Mouse (Mus musculus): ENCODE measurements around the gene Lypd3. TPM values are rescaled to one million over a fixed set of nuclear protein-coding genes. Genes with fewer than 3 reads are reported as not detected.
A peak's percentile ranks its signal among the peaks of the same experiment; 100 is the strongest.

Lypd3 gene
- 0.27 and 0.29 TPM in 2 replicates for polyA plus RNA-seq (2014; fragmentation: Nextera tagmentation; extraction: Ambion mirVana)

GRCm38 (mm10) chr7:24636264-24636663, at the start of gene Lypd3:
Lypd3 (plus strand) TSS chr7:24636550.
- H3K4me2 ChIP-seq (replicated peaks), result peak within 1 kb of the TSS; percentile 34
- H3K27ac ChIP-seq, result no peak within 1 kb of the TSS
- H3K4me3 ChIP-seq (replicated peaks; ENCODE audit: low read length), result 0 out of 2 replicates have a peak within 1 kb of the TSS, but pooled peaks have one; percentile 12
- H3K9me3 ChIP-seq (ENCODE audit: control insufficient read depth, low read length), result no peaks in the 10 kb centered on the region
- H3K9ac ChIP-seq, result no peak within 1 kb of the TSS
- DNase-seq (ENCODE audit: low spot score), result no peak
- H3K4me1 ChIP-seq (replicated peaks; ENCODE audit: control insufficient read depth, insufficient read depth, low read length), result peaks cover 9% of the 10 kb centered on the region; the same call in 1 of the 2 replicates
- H3K27me3 ChIP-seq (ENCODE audit: control insufficient read depth, insufficient read depth, low read length), result peaks cover 58% of the 10 kb centered on the region
- H3K36me3 ChIP-seq (replicated peaks; ENCODE audit: control insufficient read depth, insufficient read depth), result no peaks in the 10 kb centered on the region
- no peak for ATAC-seq (ENCODE audit: low FRiP score)
- WGBS, result 15% methylated on average over 15 of the region's 15 CpGs

DNA sequence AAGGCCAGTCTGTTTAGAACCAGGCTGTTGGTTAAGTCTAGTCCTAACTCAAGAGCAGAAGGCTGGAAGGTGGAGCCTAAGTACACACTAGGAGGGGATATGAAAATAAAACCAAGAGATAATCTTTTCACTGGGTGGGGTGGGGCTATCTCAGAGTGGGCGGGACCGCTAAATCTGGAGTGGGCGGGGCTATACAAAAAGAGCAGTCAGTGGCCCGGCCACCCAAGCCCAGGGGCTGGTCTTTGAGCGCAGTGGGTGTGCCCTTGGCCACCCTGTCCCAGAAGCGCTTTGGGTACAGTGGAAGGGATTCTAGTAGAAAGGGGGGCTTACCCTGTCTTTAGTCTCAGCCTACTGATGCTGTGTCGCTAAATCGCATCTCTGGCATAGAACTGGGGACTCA, 49.5 kb upstream of the Lypd3 start:
- Histone ChIP-seq H3K27ac (peak overlapping the region; percentile 60; the same call in 1 of the 2 replicates), H3K4me2 (replicated peaks) (peak overlapping the region; percentile 67), H3K27me3 (ENCODE audit: control insufficient read depth, insufficient read depth, low read length) (peaks cover 15% of the 10 kb centered on the region), H3K9ac (peak overlapping the region; percentile 83), H3K9me3 (ENCODE audit: control insufficient read depth, low read length) (no peaks in the 10 kb centered on the region), H3K36me3 (replicated peaks; ENCODE audit: control insufficient read depth, insufficient read depth) (no peaks in the 10 kb centered on the region), H3K4me3 (replicated peaks; ENCODE audit: low read length) (peak overlapping the region; percentile 58), H3K4me1 (replicated peaks; ENCODE audit: control insufficient read depth, insufficient read depth, low read length) (0 out of 2 replicates have a peak, but pooled peaks cover 2% of the 10 kb centered on the region)
- no peak for DNase-seq (ENCODE audit: low spot score)
- WGBS, result 11% methylated on average over 8 of the region's 8 CpGs
- ATAC-seq (ENCODE audit: low FRiP score), result peak; percentile 56

DNA sequence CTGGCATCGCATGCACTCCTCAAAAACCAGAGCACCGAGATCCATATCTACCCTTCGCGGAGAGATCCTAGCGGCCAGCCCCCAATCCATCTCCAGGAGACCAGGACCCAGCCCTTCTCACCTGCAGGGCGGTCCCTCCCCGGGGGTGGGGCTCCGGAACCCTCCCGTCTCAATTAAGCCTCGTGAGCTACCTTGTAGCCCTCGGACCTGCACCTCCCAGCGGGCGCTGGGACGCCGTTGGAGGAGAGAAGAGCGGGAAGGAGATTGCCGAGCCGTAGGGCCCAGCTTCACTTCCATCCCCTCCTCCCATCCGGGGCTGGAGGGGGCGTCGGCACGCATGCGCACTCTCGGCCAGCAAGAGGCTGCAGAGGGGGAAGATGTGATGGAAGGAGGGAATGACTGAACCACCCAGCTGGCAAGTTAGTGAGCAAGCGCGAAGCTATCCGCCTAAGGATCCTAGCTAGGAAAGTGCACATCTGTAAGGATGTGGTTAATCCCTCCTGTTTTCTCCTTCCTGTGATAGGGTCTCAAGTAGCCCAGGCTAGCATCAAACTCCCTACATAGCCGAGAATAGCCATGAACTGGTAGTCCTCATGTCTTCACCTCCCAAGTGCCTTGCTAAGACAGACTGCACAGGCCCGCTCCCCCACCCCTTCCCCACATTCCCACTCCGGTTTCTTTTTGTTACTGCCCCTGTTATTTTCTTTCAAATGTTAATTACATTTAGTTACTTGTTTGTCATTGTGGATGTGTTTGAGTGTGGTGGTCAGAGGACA, 48.8 kb upstream of the Lypd3 start, which contains the start of the genes Ethe1 and Zfp575:
TSS of gene Ethe1 (plus strand) at position 214 of the 776 bp plus-strand sequence.
TSS of gene Zfp575 (minus strand) at position 312 of the 776 bp plus-strand sequence.
- no peaks in the 10 kb centered on the region for H3K9me3 ChIP-seq (ENCODE audit: control insufficient read depth, low read length)
- H3K36me3 ChIP-seq (replicated peaks; ENCODE audit: control insufficient read depth, insufficient read depth), result no peaks in the 10 kb centered on the region
- H3K9ac ChIP-seq, result peak within 1 kb of the TSS; percentile 83
- peak within 1 kb of the TSS; percentile 58 for H3K4me3 ChIP-seq (replicated peaks; ENCODE audit: low read length)
- 5% methylated on average over 30 of the region's 30 CpGs for WGBS
- peak within 1 kb of the TSS; percentile 60 for H3K27ac ChIP-seq
- ATAC-seq (ENCODE audit: low FRiP score) (peak; percentile 83), DNase-seq (ENCODE audit: low spot score) (peak; percentile 87)
- H3K4me2 ChIP-seq (replicated peaks), result peak within 1 kb of the TSS; percentile 67
- 0 out of 2 replicates have a peak, but pooled peaks cover 2% of the 10 kb centered on the region for H3K4me1 ChIP-seq (replicated peaks; ENCODE audit: control insufficient read depth, insufficient read depth, low read length)
- H3K27me3 ChIP-seq (ENCODE audit: control insufficient read depth, insufficient read depth, low read length), result peaks cover 15% of the 10 kb centered on the region

DNA sequence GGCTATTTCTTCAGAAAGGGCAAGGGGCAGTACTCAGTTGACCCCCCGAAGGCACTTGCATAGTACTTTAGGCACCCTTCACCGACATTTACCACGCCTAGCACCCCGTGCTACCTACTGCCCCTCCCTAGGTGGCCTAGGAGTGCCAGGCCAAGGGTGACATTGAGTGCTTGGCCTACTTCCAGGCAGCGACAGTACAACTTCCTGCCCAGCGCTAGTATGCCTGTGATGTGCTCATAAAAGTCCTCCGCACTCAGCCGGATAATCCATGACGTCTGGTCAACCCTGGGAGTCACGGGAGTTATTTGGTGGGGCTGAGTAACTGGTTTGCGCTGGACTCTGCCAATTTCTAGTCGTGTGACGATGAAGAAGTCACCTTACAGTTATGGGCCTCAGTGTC, 48.0 kb upstream of the Lypd3 start:
- Histone ChIP-seq H3K4me1 (replicated peaks; ENCODE audit: control insufficient read depth, insufficient read depth, low read length) (peaks cover 7% of the 10 kb centered on the region), H3K4me2 (replicated peaks) (no peak overlapping the region), H3K4me3 (replicated peaks; ENCODE audit: low read length) (no peak overlapping the region), H3K9me3 (ENCODE audit: control insufficient read depth, low read length) (no peaks in the 10 kb centered on the region), H3K27me3 (ENCODE audit: control insufficient read depth, insufficient read depth, low read length) (peaks cover 15% of the 10 kb centered on the region), H3K36me3 (replicated peaks; ENCODE audit: control insufficient read depth, insufficient read depth) (no peaks in the 10 kb centered on the region), H3K9ac (no peak overlapping the region), H3K27ac (no peak overlapping the region)
- DNase-seq (ENCODE audit: low spot score) (no peak), ATAC-seq (ENCODE audit: low FRiP score) (no peak)
- 86% methylated on average over 13 of the region's 13 CpGs for WGBS

DNA sequence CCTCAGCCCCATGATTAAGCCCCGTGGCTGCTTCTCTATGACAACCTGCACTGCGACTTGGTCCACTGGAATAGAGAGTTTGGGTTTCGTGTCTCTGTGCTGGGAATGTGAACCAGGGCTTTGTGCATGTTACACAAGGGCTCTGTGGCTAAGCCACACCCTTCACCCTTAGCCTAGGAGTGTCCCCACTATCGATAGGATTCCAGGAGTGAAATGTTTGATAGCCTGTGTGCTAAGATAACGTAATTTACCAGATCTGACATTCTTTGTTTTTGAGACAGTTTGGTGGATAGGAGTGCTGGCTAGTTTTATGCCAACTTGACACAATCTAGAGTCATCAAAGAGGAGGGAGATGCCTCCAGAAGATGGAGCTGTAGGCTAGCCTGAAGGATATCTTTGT, 44.6 kb upstream of the Lypd3 start:
- Histone ChIP-seq H3K4me1 (replicated peaks; ENCODE audit: control insufficient read depth, insufficient read depth, low read length) (peaks cover 17% of the 10 kb centered on the region), H3K4me2 (replicated peaks) (no peak overlapping the region), H3K9ac (no peak overlapping the region), H3K36me3 (replicated peaks; ENCODE audit: control insufficient read depth, insufficient read depth) (no peaks in the 10 kb centered on the region), H3K9me3 (ENCODE audit: control insufficient read depth, low read length) (no peaks in the 10 kb centered on the region), H3K4me3 (replicated peaks; ENCODE audit: low read length) (no peak overlapping the region), H3K27me3 (ENCODE audit: control insufficient read depth, insufficient read depth, low read length) (peaks cover 3% of the 10 kb centered on the region; the same call in 1 of the 2 replicates), H3K27ac (no peak overlapping the region)
- DNase-seq (ENCODE audit: low spot score) (no peak), ATAC-seq (ENCODE audit: low FRiP score) (no peak)
- 78% methylated on average over 5 of the region's 5 CpGs for WGBS

DNA sequence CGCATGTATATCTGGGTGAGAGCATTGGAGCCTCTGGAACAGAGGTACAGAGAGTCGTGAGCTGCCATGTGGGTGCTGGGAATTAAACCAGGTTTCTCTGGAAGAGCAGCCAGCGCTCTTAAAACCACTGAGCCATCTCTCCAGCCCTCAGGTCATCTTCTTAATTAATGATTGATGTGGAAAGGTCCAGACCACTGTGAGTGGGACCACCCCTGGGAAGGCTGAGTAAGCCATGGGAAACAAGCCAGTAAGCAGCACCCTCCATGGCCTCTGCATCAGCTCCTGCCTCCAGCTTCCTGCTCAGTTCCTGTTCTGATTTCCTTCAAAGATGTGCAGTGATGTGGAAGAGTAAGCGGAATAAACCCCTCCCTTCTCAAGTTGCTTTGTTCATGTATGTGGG, 44.2 kb upstream of the Lypd3 start:
- ATAC-seq (ENCODE audit: low FRiP score) (no peak), DNase-seq (ENCODE audit: low spot score) (no peak)
- Histone ChIP-seq H3K4me3 (replicated peaks; ENCODE audit: low read length) (no peak overlapping the region), H3K27ac (no peak overlapping the region), H3K36me3 (replicated peaks; ENCODE audit: control insufficient read depth, insufficient read depth) (no peaks in the 10 kb centered on the region), H3K4me1 (replicated peaks; ENCODE audit: control insufficient read depth, insufficient read depth, low read length) (peaks cover 17% of the 10 kb centered on the region), H3K9me3 (ENCODE audit: control insufficient read depth, low read length) (no peaks in the 10 kb centered on the region), H3K4me2 (replicated peaks) (no peak overlapping the region), H3K9ac (no peak overlapping the region), H3K27me3 (ENCODE audit: control insufficient read depth, insufficient read depth, low read length) (0 out of 2 replicates have a peak, but pooled peaks cover 3% of the 10 kb centered on the region)
- 55% methylated on average over 4 of the region's 4 CpGs for WGBS

DNA sequence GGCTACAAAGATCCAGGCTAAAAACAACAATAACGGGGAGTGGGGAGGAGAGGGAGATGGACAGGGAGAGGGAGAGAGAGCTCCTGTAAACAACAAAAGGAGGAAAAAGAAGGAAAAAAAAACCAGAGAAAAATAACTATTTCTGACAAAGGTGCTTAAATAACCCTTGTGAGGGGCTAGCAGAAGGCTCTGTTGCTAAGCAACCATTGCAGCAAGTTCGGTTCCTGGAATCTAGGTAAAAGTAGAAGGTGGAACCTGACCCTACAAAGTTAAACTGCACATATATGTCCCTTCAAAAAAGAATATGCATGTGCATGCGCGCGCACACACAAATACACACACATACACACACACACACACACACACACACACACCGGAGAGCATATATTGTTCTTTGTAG, 43.6 kb upstream of the Lypd3 start:
- DNase-seq (ENCODE audit: low spot score) (no peak), ATAC-seq (ENCODE audit: low FRiP score) (no peak)
- WGBS, result 77% methylated on average over 6 of the region's 6 CpGs
- Histone ChIP-seq H3K9me3 (ENCODE audit: control insufficient read depth, low read length) (no peaks in the 10 kb centered on the region), H3K4me1 (replicated peaks; ENCODE audit: control insufficient read depth, insufficient read depth, low read length) (peaks cover 15% of the 10 kb centered on the region), H3K4me3 (replicated peaks; ENCODE audit: low read length) (no peak overlapping the region), H3K4me2 (replicated peaks) (no peak overlapping the region), H3K27me3 (ENCODE audit: control insufficient read depth, insufficient read depth, low read length) (0 out of 2 replicates have a peak, but pooled peaks cover 3% of the 10 kb centered on the region), H3K27ac (no peak overlapping the region), H3K36me3 (replicated peaks; ENCODE audit: control insufficient read depth, insufficient read depth) (no peaks in the 10 kb centered on the region), H3K9ac (no peak overlapping the region)

DNA sequence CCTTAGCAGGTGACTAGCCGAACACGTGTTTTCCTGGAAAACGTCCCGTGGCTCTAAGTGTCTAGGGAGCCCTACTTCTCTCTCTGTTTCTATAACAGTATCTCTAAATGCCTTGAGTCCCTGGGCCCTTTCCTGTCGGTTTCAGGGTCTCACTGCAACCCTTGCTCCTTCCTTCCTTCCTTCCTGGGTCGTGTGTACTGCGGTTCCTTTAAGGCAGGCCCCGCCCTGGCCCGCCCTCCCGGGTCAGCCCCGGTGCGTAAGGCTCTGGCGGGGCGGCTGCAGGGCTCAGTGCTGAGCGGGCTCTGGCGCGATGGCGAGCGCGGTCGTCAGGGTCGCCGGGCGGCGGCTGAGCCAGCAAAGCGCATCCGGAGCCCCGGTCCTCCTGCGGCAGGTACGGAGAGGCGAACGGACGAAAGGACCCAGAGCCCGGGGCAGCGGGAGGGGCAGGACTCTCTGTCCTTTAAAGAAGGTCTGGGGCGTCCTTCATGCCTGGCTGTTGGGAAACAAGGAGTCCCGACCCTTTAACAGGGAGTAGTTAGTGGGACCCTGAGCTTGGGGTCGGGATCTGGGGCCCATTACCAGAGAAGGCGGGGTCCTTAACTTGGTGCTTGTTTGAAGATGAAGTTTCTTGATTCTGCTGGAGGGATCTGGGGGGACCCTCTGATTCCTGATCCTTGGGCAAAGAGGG, 42.6 kb upstream of the Lypd3 start:
- H3K27ac ChIP-seq, result no peak overlapping the region
- peaks cover 15% of the 10 kb centered on the region for H3K4me1 ChIP-seq (replicated peaks; ENCODE audit: control insufficient read depth, insufficient read depth, low read length)
- peak overlapping the region; percentile 64 for H3K4me3 ChIP-seq (replicated peaks; ENCODE audit: low read length)
- DNase-seq (ENCODE audit: low spot score) (peak; percentile 73), ATAC-seq (ENCODE audit: low FRiP score) (peak; percentile 86)
- H3K36me3 ChIP-seq (replicated peaks; ENCODE audit: control insufficient read depth, insufficient read depth), result no peaks in the 10 kb centered on the region
- H3K27me3 ChIP-seq (ENCODE audit: control insufficient read depth, insufficient read depth, low read length), result 0 out of 2 replicates have a peak, but pooled peaks cover 3% of the 10 kb centered on the region
- peak overlapping the region; percentile 74 for H3K4me2 ChIP-seq (replicated peaks)
- no peaks in the 10 kb centered on the region for H3K9me3 ChIP-seq (ENCODE audit: control insufficient read depth, low read length)
- peak overlapping the region; percentile 68 for H3K9ac ChIP-seq
- 3% methylated on average over 39 of the region's 39 CpGs for WGBS

DNA sequence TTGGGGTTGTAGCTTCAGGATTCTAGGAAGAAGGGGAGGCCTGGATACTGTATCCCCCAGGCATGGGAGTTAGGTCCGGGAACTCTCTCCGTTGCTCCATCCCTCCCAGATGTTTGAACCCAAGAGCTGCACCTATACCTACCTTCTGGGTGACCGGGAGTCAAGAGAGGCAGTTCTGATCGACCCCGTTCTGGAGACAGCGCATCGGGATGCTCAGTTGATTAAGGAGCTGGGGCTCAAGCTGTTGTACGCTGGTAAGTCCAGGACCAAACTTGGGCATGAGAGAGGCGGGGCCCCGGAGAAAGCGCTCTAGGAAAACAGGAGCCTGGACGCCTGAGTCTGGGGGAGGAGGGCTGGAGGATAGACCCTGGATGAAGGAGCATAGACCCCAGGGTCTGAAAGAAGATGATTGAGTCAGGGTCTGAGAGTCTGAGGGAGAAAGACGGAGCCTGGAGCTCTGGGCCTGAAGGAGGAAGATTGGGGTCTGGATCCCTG, 42.0 kb upstream of the Lypd3 start:
- peak overlapping the region; percentile 64 for H3K4me3 ChIP-seq (replicated peaks; ENCODE audit: low read length)
- peaks cover 15% of the 10 kb centered on the region for H3K4me1 ChIP-seq (replicated peaks; ENCODE audit: control insufficient read depth, insufficient read depth, low read length)
- H3K9me3 ChIP-seq (ENCODE audit: control insufficient read depth, low read length), result no peaks in the 10 kb centered on the region
- H3K27ac ChIP-seq, result no peak overlapping the region
- DNase-seq (ENCODE audit: low spot score) (no peak), ATAC-seq (ENCODE audit: low FRiP score) (no peak; the same call in none of the 2 replicates)
- 0 out of 2 replicates have a peak, but pooled peaks cover 3% of the 10 kb centered on the region for H3K27me3 ChIP-seq (ENCODE audit: control insufficient read depth, insufficient read depth, low read length)
- no peaks in the 10 kb centered on the region for H3K36me3 ChIP-seq (replicated peaks; ENCODE audit: control insufficient read depth, insufficient read depth)
- WGBS, result 5% methylated on average over 13 of the region's 13 CpGs
- peak overlapping the region; percentile 68 for H3K9ac ChIP-seq
- H3K4me2 ChIP-seq (replicated peaks), result peak overlapping the region; percentile 74
